Mouse (Mus musculus): ENCODE measurements at regions not wholly inside any gene's neighbourhood (a gene's known extent, or its start where the extent isn't known, plus 50 kb on each side); places are given as distances from the start of the nearest gene placed in this dataset.

DNA sequence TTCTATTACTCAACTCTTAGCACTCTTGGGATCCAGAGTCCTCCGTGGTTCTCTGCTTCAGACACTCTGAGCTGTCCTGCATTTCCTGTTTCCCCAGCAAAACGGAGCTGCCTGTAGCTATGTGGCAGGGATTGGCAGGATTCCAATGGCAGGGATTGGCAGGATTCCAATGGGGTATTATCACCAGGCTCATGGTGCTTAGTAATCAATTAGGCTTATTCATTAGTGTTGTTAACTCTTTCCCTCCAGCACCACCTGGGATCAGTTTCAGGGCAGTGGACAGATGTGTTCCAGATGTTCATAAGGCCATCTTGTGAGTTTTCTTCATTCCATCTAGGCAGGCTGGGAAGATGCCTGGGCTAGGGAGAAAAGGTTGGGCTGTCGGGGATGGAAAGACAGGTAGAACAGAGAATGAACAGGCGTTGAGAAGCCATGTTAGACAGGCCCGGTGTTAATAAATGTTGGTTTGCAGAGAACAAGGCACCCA lies 163.5 kb downstream of the Emp1 start:
- DNase-seq, result peak; percentile 89

- peak; percentile 93 for DNase-seq
Measured at GRCm38 (mm10) chr6:135526460-135527160, 164.3 kb downstream of the Emp1 start.

DNA sequence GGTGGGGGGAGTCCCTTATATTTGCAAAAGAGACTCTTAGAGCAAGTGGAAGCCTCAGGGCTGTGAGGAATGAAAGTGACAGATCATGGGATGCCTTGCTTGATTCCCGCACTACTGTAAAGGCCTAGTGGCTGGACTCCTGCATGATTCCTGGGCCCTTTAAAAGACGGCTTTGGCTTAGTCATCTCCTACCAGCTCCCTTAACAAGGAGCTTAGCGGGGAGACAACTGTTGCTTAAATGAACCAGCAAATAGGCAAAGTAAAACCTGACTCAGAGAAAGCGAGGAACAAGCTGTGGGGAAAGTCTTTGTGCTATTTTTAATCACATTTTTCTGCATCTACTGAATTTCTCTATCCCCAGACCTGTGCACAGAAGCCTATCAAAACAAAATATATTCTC lies 165.5 kb downstream of the Emp1 start:
- no peak for DNase-seq

DNA sequence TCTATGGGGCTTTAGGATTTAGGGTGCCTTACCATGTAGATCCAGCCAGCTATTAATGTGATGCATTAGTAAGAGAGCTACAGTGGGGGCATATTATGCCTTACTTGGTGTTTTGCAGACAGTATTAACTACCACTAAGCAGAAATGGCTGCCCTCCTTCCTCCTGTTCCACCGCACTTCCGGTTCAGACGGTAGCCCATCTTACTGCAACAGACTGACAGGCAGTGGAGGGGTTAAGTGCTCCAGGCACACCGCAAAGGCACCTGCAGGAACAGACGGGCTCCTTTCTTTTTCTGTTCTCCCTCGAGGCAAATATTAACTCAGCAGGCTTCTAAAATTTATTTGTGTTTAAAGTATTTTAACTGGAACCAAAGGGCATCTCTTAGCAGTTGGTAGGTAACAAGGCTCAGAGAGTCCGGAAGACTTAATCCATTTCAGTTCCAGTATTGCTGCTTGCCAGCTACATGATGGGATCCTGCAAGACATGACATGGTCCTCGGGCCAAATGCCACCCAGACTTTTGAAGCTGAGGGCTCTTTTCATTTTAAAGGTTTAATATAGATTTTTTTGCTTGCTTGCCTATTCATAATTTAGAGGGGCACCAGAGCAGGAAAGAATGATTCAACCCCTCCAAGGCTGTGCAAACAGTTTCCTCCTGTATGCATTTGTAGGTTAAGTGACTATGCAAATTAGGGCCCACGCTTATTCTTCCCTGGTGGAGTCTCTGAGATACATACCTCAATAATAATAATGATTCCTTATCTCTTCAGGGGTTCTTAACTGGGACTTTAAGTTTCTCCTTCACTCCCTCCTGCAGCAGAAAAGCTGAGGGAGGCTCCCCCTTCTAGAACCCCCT lies 177.7 kb downstream of the Emp1 start:
- DNase-seq, result peak; percentile 64

DNA sequence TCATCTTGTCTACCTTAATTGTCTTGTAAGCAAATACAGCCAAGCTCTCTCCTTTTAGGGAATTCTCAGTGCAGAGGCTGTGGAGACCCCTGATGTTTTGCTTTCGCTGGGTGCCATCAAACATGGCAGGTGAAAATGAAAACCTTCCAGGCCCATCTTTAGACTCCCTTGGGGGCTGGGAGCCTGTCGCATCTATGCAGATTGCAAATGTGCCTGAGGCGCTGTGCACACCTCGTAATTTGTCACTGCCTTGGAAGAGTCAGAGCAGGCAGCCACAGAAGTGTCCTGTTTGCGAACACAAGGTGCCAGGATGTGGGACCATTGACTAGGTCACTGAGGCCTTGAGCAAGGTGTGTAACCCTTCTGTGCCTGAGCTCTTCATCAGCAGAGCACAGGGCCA lies 179.2 kb downstream of the Emp1 start:
- DNase-seq, result peak; percentile 69

GRCm38 (mm10) chr6:135542356-135542755 lies 180.0 kb downstream of the Emp1 start:
- peak; percentile 58 for DNase-seq

- DNase-seq, result peak; percentile 56
Measured at GRCm38 (mm10) chr6:135543390-135543789, 181.0 kb downstream of the Emp1 start.

GRCm38 (mm10) chr6:135543863-135544262 lies 181.5 kb downstream of the Emp1 start:
- DNase-seq, result peak; percentile 61

DNA sequence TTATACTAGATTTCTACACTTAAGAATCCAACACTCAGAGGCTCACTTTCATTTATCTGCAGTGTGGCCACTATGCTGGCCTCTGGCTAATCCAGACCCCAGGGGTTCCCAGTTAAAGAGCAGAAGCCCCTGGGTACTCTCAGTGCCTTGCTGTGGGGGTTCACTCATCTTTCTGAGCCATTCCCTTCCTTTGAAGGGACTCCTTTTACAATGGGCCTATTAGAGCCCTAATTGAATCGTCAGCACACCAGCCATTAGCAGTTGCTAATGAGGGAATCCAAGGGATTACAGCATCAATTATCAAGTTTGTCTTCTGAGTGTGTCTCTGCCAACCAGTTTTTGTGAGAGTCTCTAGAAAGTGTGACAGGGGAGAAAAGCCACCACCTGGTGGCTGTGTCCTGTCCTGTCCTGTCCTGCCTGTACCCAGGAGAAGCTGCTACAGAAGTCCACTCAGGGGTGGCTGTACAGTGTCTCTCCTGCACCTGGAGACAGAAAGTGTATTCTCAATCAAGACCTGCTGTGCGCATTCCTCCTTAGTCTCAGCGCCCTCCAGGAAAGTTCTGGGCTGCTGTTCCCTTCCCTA lies 188.1 kb downstream of the Emp1 start:
- DNase-seq, result no peak

DNA sequence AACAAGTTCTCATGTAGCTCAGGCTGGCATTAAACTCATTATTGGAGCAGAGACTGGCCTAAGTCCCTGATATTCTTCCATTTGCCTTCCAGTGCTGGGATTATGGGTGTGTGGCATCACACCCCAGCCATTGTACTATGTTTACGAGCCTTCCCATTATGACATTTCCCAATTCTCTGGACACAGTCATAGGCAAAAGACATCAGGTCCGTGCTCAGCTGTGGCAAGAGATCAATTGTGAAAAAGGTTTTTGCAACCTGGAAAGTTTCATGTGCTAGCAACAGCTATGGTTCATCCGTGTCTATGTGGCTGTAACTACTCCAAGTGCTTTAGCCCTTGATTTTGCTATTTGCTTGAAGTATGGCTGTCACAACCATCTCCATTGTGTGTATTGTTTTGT lies 190.1 kb downstream of the Emp1 start:
- no peak for DNase-seq

DNA sequence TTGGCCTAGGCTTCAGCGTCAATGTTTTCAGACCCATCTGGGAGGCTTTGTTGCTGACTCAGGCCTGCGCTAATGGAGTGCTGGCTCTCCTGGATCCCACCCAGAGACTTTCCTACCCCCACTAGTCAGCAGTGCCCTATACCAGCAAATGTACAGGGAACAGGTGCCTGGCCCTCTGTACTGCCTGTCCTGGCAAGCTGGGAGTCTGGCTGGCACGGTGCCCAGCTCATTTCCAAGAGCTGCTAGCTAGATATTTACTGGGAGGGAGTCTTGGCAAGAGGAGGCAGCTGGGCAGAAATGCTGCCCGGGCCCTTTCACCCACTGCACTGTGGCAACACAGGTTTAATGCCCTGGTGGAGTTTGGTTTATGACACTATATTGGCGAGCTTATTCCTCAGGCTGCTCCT lies 197.2 kb downstream of the Emp1 start:
- DNase-seq, result peak; percentile 98

- DNase-seq, result no peak
Measured at GRCm38 (mm10) chr6:135562267-135562666, 199.9 kb downstream of the Emp1 start.

GRCm38 (mm10) chr6:135563766-135564165 lies 201.4 kb downstream of the Emp1 start:
- DNase-seq, result no peak

DNA sequence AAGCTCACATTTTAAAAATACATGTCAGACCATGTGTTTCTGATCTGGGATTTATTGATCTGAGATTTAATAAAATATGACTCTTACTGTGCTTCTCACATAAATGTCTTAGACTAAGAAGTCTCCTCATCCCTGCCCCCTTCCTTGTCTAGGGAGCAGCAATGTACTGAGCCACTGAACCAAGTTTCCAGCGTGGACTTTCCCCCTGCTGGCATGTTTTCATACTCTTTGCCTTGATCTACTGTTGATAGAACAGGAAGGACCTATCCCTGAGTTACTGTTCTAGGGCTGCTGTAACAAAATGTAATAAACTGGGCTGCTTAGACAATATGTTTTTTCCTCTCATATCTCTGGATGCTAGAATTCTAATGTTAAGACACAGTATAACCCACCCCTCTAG lies 206.7 kb downstream of the Emp1 start:
- no peak for DNase-seq

GRCm38 (mm10) chr6:135575294-135575693 lies 212.9 kb downstream of the Emp1 start:
- DNase-seq, result no peak

GRCm38 (mm10) chr6:135578728-135579127 lies 216.4 kb downstream of the Emp1 start:
- DNase-seq, result no peak

- DNase-seq, result no peak
Measured at GRCm38 (mm10) chr6:135582567-135582966, 220.2 kb downstream of the Emp1 start.

DNA sequence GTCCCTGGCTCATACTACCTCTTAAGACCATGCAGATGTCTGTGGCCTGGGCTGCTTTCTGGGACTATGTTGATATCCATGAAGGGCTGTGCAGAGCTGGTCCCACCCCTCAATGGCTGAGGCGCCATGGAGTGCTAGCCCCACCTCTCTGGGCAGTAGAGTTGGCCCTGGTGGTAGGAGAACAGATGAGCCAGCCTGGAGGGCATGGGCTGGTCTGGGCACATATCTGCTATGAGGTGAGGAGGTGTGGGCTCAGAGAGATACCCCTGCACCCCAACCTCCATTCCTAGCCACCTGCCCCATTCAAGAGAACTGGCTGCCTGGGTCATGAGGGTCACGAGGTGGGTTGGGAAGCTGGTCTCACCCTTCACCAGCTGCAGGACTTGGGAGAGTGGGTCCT lies 222.4 kb downstream of the Emp1 start:
- no peak for DNase-seq

GRCm38 (mm10) chr6:135590084-135590483 lies 227.7 kb downstream of the Emp1 start:
- DNase-seq, result no peak

GRCm38 (mm10) chr6:135591085-135591484 lies 228.7 kb downstream of the Emp1 start:
- no peak for DNase-seq

DNA sequence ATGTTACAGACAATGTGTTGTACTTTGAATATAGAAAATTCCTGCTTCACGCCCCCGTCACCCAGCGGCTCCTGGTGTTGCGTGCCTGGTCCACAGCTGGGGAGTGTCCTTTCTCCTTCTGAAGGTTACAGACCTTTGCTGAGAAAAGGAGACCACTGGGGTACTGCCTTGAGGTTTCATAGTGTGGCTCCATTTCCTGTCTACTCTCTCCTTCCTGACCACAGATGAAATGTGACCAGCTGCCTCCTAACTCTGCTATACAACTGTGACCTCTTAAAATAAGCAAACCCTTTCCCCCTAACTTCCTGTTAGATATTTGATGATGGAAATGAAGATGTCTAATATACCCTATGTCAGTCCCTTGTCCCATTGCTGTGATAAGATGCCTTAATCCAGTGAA lies 234.0 kb downstream of the Emp1 start:
- DNase-seq, result peak; percentile 57

DNA sequence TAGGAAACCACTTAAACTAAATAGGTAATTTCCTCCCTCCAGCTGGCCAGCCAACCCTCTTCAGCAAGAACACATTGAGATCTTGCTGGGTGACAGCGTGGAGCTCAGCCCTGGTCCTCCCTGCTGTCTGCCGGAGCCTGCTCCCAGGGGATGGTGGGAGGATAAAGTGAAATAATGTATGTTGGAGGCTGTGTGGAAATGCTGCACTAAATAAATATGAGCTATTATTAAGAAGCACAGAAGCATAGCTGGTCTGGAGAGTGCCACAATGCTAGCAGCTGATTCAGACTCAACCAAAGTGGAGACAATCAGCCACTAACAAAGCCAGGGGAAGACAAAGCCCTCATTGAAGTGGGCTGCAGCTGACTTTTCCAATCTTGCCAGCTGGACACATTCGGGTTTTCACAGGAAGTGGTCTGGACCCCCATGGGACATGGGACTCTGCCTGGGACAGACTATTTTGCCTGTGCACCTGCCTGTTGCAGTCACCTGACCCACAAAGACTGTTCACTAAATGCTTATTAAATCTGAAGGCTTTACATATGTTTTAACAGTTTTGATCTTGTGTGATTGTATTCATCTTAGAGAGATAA lies 248.3 kb downstream of the Emp1 start:
- DNase-seq, result peak; percentile 66

GRCm38 (mm10) chr6:135627928-135628327 lies 265.6 kb downstream of the Emp1 start:
- DNase-seq, result no peak

All from heart, adult 11 months (tissue).